Mouse (Mus musculus) MEL (cell line): ENCODE results near the gene Slc39a7. TPM values are rescaled to one million over a fixed set of nuclear protein-coding genes. Genes with fewer than 3 reads are reported as not detected.
"Not testable (repeated sequence)": the region's sequence is repeated elsewhere in the genome, so short reads cannot be mapped to it uniquely, and the experiment has no call there.

Experiments
- DNase-seq: peaks from one replicate; pipeline ENCODE4 v3.0.0; 2011; ENCODE audit warnings: low read depth, low spot score
- H3K27ac ChIP-seq: 2 replicates; pipeline ENCODE4 v1.5.1; 2012; ENCODE audit warnings: low read depth, mild to moderate bottlenecking, control low read depth, low read length, moderate library complexity; ENCODE audit not compliant: control insufficient read depth
- H3K27me3 ChIP-seq, 2 experiments: fragments of 150-350 bp in 1 of 2; sonication (generic) in 1 of 2; 2 replicates each; pipeline ENCODE4 v1.6.1; 2012; ENCODE audit warnings: low read length in 2 of 2, mild to moderate bottlenecking in 2 of 2, improper control_type of control experiment in 1 of 2, moderate library complexity in 1 of 2; ENCODE audit not compliant: insufficient read depth in 2 of 2, control insufficient read depth in 1 of 2
- H3K36me3 ChIP-seq, 2 experiments: 2 replicates each; pipeline ENCODE4 v1.6.1; 2012 to 2014; ENCODE audit warnings: low read length in 2 of 2, improper control_type of control experiment in 1 of 2, inconsistent platforms in 1 of 2, mild to moderate bottlenecking in 1 of 2; ENCODE audit not compliant: insufficient read depth in 2 of 2, control insufficient read depth in 1 of 2
- H3K4me1 ChIP-seq, 2 experiments: fragments of 150-350 bp in 1 of 2; sonication (generic) in 1 of 2; 2 replicates each; pipeline ENCODE4 v1.6.1; 2012; ENCODE audit warnings: low read length in 2 of 2, improper control_type of control experiment in 1 of 2, mild to moderate bottlenecking in 1 of 2; ENCODE audit not compliant: insufficient read depth in 2 of 2, control insufficient read depth in 1 of 2
- H3K4me3 ChIP-seq, 2 experiments: fragments of 150-350 bp in 1 of 2; sonication (generic) in 1 of 2; 2 replicates each; pipeline ENCODE4 v1.5.1; 2012; ENCODE audit warnings: low read depth in 2 of 2, low read length in 2 of 2, mild to moderate bottlenecking in 2 of 2, moderate library complexity in 2 of 2, control low read depth in 1 of 2, improper control_type of control experiment in 1 of 2; ENCODE audit not compliant: control insufficient read depth in 1 of 2, insufficient read depth in 1 of 2
- H3K79me2 ChIP-seq: 2 replicates; pipeline ENCODE4 v1.6.1; 2012; ENCODE audit warnings: mild to moderate bottlenecking, low read length, moderate library complexity; ENCODE audit not compliant: control insufficient read depth, poor library complexity, insufficient read depth
- H3K9ac ChIP-seq: 2 replicates; pipeline ENCODE4 v1.6.1; 2012; ENCODE audit warnings: low read depth, mild to moderate bottlenecking, control low read depth, low read length, moderate library complexity; ENCODE audit not compliant: control insufficient read depth, poor library complexity, severe bottlenecking
- H3K9me3 ChIP-seq: fragments of 150-350 bp; sonication (generic); replicated peaks from 2 replicates; pipeline ENCODE4 v1.6.1; 2012; ENCODE audit warnings: mild to moderate bottlenecking, low read length, improper control_type of control experiment, moderate library complexity; ENCODE audit not compliant: insufficient read depth
- BHLHE40 ChIP-seq: IDR thresholded peaks from 2 replicates; pipeline ENCODE4 v1.6.1; 2012; ENCODE audit warnings: low read depth, mild to moderate bottlenecking, inconsistent platforms, low read length, improper control_type of control experiment, borderline replicate concordance
- CHD2 ChIP-seq: IDR thresholded peaks from 2 replicates; pipeline ENCODE4 v1.6.1; 2011; ENCODE audit warnings: low read length, improper control_type of control experiment
- CTCF ChIP-seq, 3 experiments: IDR thresholded peaks in 2 of 3; conservative IDR thresholded peaks in 1 of 3; 2 replicates each; pipeline ENCODE4 v1.5.1; 2011 to 2012; ENCODE audit warnings: low read length in 3 of 3, low read depth in 2 of 3, mild to moderate bottlenecking in 2 of 3, improper control_type of control experiment in 1 of 3, inconsistent platforms in 1 of 3, mixed read lengths in 1 of 3, moderate library complexity in 1 of 3; ENCODE audit not compliant: control insufficient read depth in 1 of 3, insufficient read depth in 1 of 3, poor library complexity in 1 of 3, severe bottlenecking in 1 of 3
- E2F4 ChIP-seq: IDR thresholded peaks from 2 replicates; pipeline ENCODE4 v1.6.1; 2011; ENCODE audit warnings: low read depth, low read length, improper control_type of control experiment, borderline replicate concordance
- ELF1 ChIP-seq: IDR thresholded peaks from 2 replicates; pipeline ENCODE4 v1.6.1; 2014; ENCODE audit warnings: low read depth, mild to moderate bottlenecking, inconsistent platforms, low read length, improper control_type of control experiment, moderate library complexity
- EP300 ChIP-seq, 2 experiments: IDR thresholded peaks; 2 replicates each; pipeline ENCODE4 v1.6.1; 2011; ENCODE audit warnings: improper control_type of control experiment in 2 of 2, low read length in 2 of 2, low read depth in 1 of 2, mild to moderate bottlenecking in 1 of 2
- ETS1 ChIP-seq: IDR thresholded peaks from 2 replicates; pipeline ENCODE4 v1.6.1; 2012; ENCODE audit warnings: low read depth, mild to moderate bottlenecking, inconsistent platforms, low read length, improper control_type of control experiment, moderate library complexity
- GABPA ChIP-seq: IDR thresholded peaks from 2 replicates; pipeline ENCODE4 v1.6.1; 2012; ENCODE audit warnings: low read depth, mild to moderate bottlenecking, inconsistent platforms, low read length, improper control_type of control experiment, moderate library complexity
- GATA1 ChIP-seq: IDR thresholded peaks from 2 replicates; pipeline ENCODE4 v1.6.1; 2011; ENCODE audit warnings: low read depth, low read length, improper control_type of control experiment
- KAT2A ChIP-seq: conservative IDR thresholded peaks from 2 replicates; pipeline ENCODE4 v1.6.1; 2012; ENCODE audit warnings: low read depth, low read length, improper control_type of control experiment, inconsistent platforms
- MAFK ChIP-seq: IDR thresholded peaks from 2 replicates; pipeline ENCODE4 v1.6.1; 2011; ENCODE audit warnings: low read depth, mild to moderate bottlenecking, low read length, improper control_type of control experiment, borderline replicate concordance
- MAX ChIP-seq: IDR thresholded peaks from 2 replicates; pipeline ENCODE4 v1.6.1; 2011; ENCODE audit warnings: low read length, improper control_type of control experiment
- MEF2A ChIP-seq: IDR thresholded peaks from 2 replicates; pipeline ENCODE4 v1.6.1; 2014; ENCODE audit warnings: low read depth, mild to moderate bottlenecking, inconsistent platforms, low read length, improper control_type of control experiment; ENCODE audit not compliant: poor library complexity, insufficient replicate concordance, severe bottlenecking; ENCODE audit errors: extremely low read depth
- MYB ChIP-seq: IDR thresholded peaks from 2 replicates; pipeline ENCODE4 v1.6.1; 2011; ENCODE audit warnings: mild to moderate bottlenecking, low read depth, low read length, improper control_type of control experiment
- MYC ChIP-seq: IDR thresholded peaks from 2 replicates; pipeline ENCODE4 v1.6.1; 2011; ENCODE audit warnings: low read depth, mild to moderate bottlenecking, low read length, improper control_type of control experiment, moderate library complexity
- NELFE ChIP-seq: IDR thresholded peaks from 2 replicates; pipeline ENCODE4 v1.6.1; 2011; ENCODE audit warnings: low read depth, low read length, improper control_type of control experiment
- NRF1 ChIP-seq: IDR thresholded peaks from 2 replicates; pipeline ENCODE4 v1.6.1; 2014; ENCODE audit warnings: low read depth, mild to moderate bottlenecking, inconsistent platforms, low read length, improper control_type of control experiment, moderate library complexity; ENCODE audit not compliant: poor library complexity, insufficient read depth, severe bottlenecking
- POLR2A ChIP-seq, 2 experiments: IDR thresholded peaks; 2 replicates each; pipeline ENCODE4 v1.6.1; 2011 to 2012; ENCODE audit warnings: low read length in 2 of 2, mild to moderate bottlenecking in 2 of 2, control low read depth in 1 of 2, improper control_type of control experiment in 1 of 2, low read depth in 1 of 2, moderate library complexity in 1 of 2; ENCODE audit not compliant: control insufficient read depth in 1 of 2, insufficient read depth in 1 of 2, poor library complexity in 1 of 2
- POLR2AphosphoS2 ChIP-seq: IDR thresholded peaks from 2 replicates; pipeline ENCODE4 v1.6.1; 2011; ENCODE audit warnings: low read length, improper control_type of control experiment
- RAD21 ChIP-seq: IDR thresholded peaks from 2 replicates; pipeline ENCODE4 v1.6.1; 2011; ENCODE audit warnings: mild to moderate bottlenecking, low read depth, low read length, improper control_type of control experiment
- RCOR1 ChIP-seq: IDR thresholded peaks from 2 replicates; pipeline ENCODE4 v1.6.1; 2012; ENCODE audit warnings: low read depth, mild to moderate bottlenecking, inconsistent platforms, low read length, improper control_type of control experiment
- SMC3 ChIP-seq: IDR thresholded peaks from 2 replicates; pipeline ENCODE4 v1.6.1; 2011; ENCODE audit warnings: low read depth, low read length, improper control_type of control experiment
- TBP ChIP-seq: IDR thresholded peaks from 2 replicates; pipeline ENCODE4 v1.8.0; 2011; ENCODE audit warnings: low read depth, low read length, improper control_type of control experiment
- UBTF ChIP-seq: IDR thresholded peaks from 2 replicates; pipeline ENCODE4 v1.6.1; 2012; ENCODE audit warnings: low read depth, mild to moderate bottlenecking, inconsistent platforms, low read length, improper control_type of control experiment, moderate library complexity, borderline replicate concordance; ENCODE audit not compliant: insufficient read depth
- USF1 ChIP-seq: IDR thresholded peaks from 2 replicates; pipeline ENCODE4 v1.6.1; 2014; ENCODE audit warnings: low read depth, mild to moderate bottlenecking, inconsistent platforms, low read length, improper control_type of control experiment, moderate library complexity
- ZKSCAN1 ChIP-seq: IDR thresholded peaks from 2 replicates; pipeline ENCODE4 v1.6.1; 2012; ENCODE audit warnings: low read depth, mild to moderate bottlenecking, inconsistent platforms, low read length, improper control_type of control experiment, moderate library complexity
- polyA plus RNA-seq, 2 experiments: library from polyadenylated mRNA; stranded (reverse) in 1 of 2; unstranded in 1 of 2; fragments of >175 nt in 1 of 2; fragments of >200 nt in 1 of 2; gene quantifications; 2 replicates each; pipeline versions ENCODE4 v1.2.1 to v1.2.4; 2012; ENCODE audit warnings: low replicate concordance in 2 of 2, low read depth in 1 of 2; ENCODE audit not compliant: insufficient read length in 2 of 2, insufficient read depth in 1 of 2, missing spikeins in 1 of 2
- total RNA-seq: library from RNA; depleted of rRNA; stranded (reverse); fragments of 300-350 nt; gene quantifications from 2 replicates; pipeline ENCODE4 v1.2.3, GENCODE M21; 2012

The Slc39a7 gene
- total and polyA plus RNA-seq, 3 experiments: 150 to 152 TPM; not detected in 1

GRCm38 (mm10) chr17:34003426-34003825 lies 28.1 kb downstream of the Slc39a7 start:
- H3K27me3 ChIP-seq: no peaks in the 10 kb centered on the region; a peak in 1 of 4 replicates
- TF ChIP-seq POLR2AphosphoS2 (no peak), CTCF (IDR thresholded peaks at IDR 0.05 in 2 of 3, conservative IDR thresholded peaks at IDR 0.05 in 1 of 3; ENCODE audit: control insufficient read depth in 1 of 3, insufficient read depth in 1 of 3, low read depth in 2 of 3, low read length in 3 of 3, poor library complexity in 1 of 3, severe bottlenecking in 1 of 3) (peak; percentile 13 to 30 (median 23); a peak in 4 of 6 replicates), RAD21 (peak; percentile 1), GATA1 (no peak), BHLHE40 (no peak), MAX (no peak)
- H3K4me3 ChIP-seq: no peak overlapping the region
- H3K9me3 ChIP-seq: no peaks in the 10 kb centered on the region
- no peak overlapping the region for H3K27ac ChIP-seq
- peaks cover 2% of the 10 kb centered on the region for H3K79me2 ChIP-seq
- no peak overlapping the region for H3K9ac ChIP-seq
- no peak for DNase-seq
- H3K36me3 ChIP-seq: no peaks in the 10 kb centered on the region
- H3K4me1 ChIP-seq: no peaks in the 10 kb centered on the region

- H3K27me3 ChIP-seq: not testable (repeated sequence)
- H3K4me3 ChIP-seq: peak overlapping the region; percentile 65 to 83
Observed at GRCm38 (mm10) chr17:34000796-34001195, 30.7 kb downstream of the Slc39a7 start.

GRCm38 (mm10) chr17:34000150-34000537 lies 31.3 kb downstream of the Slc39a7 start, which contains the start of gene H2-K1:
Gene H2-K1 (minus strand): TSS chr17:34000347.
- H3K79me2 ChIP-seq: peaks cover 2% of the 10 kb centered on the region
- H3K9me3 ChIP-seq: no peaks in the 10 kb centered on the region
- H3K36me3 ChIP-seq: no peaks in the 10 kb centered on the region
- no peaks in the 10 kb centered on the region for H3K27me3 ChIP-seq
- peak within 1 kb of the TSS; percentile 81 to 83 for H3K4me3 ChIP-seq
- H3K27ac ChIP-seq: peak within 1 kb of the TSS; percentile 41
- peak within 1 kb of the TSS; percentile 84 for H3K9ac ChIP-seq
- peak; percentile 96 for DNase-seq
- H3K4me1 ChIP-seq: no peaks in the 10 kb centered on the region
- TF ChIP-seq USF1 (no peak), KAT2A (no peak), RCOR1 (no peak), GABPA (no peak), ZKSCAN1 (no peak), MAX (no peak), EP300 (IDR thresholded peaks at IDR 0.05; ENCODE audit: low read depth in 1 of 2, low read length in 2 of 2) (no peak), POLR2A (IDR thresholded peaks at IDR 0.05; ENCODE audit: control insufficient read depth in 1 of 2, insufficient read depth in 1 of 2, low read depth in 1 of 2, low read length in 2 of 2, poor library complexity in 1 of 2) (peak; percentile 68 to 75; a peak in 2 of 4 replicates), MYB (no peak), ETS1 (peak; percentile 20; the same call in 1 of the 2 replicates), MAFK (no peak), ELF1 (no peak), TBP (peak; percentile 88), POLR2AphosphoS2 (no peak), GATA1 (no peak), CHD2 (peak; percentile 85), NRF1 (no peak), MYC (no peak), NELFE (peak; percentile 69), E2F4 (no peak), MEF2A (no peak), SMC3 (no peak), UBTF (no peak)

More at GRCm38 (mm10) chr17:34000796-34001195, 30.7 kb downstream of the Slc39a7 start:
- H3K27ac ChIP-seq: peak overlapping the region; percentile 41
- not testable (repeated sequence) for DNase-seq, H3K79me2 ChIP-seq, H3K9me3 ChIP-seq, H3K36me3 ChIP-seq, H3K4me1 ChIP-seq
- peak overlapping the region; percentile 84 for H3K9ac ChIP-seq
